Mouse (Mus musculus) 3T3-L1 (cell line): ENCODE results near the gene Taok3.

Experiments used
- DNase-seq: peaks from one replicate; pipeline ENCODE4 v3.0.0-alpha.2; 2015; ENCODE audit warnings: low read depth, low spot score

The Taok3 gene

GRCm38 (mm10) chr5:117119777-117120488, at the start of gene Taok3:
TSS of gene Taok3 (plus strand) at chr5:117120129.
- DNase-seq = peak; percentile 100

GRCm38 (mm10) chr5:117087718-117088117, 32.2 kb upstream of the Taok3 start:
- no peak for DNase-seq

- DNase-seq = peak; percentile 39
Observed at GRCm38 (mm10) chr5:117089147-117089546, 30.8 kb upstream of the Taok3 start.

- peak; percentile 88 for DNase-seq
Observed at GRCm38 (mm10) chr5:117089786-117090185, 30.1 kb upstream of the Taok3 start.

- DNase-seq = peak; percentile 87
Observed at GRCm38 (mm10) chr5:117094431-117094830, 25.5 kb upstream of the Taok3 start.

- peak; percentile 86 for DNase-seq
Observed at GRCm38 (mm10) chr5:117096716-117097115, 23.2 kb upstream of the Taok3 start.

GRCm38 (mm10) chr5:117099008-117099407, 20.9 kb upstream of the Taok3 start:
- no peak for DNase-seq

- DNase-seq = peak; percentile 28
Observed at GRCm38 (mm10) chr5:117099742-117100141, 20.2 kb upstream of the Taok3 start.

- no peak for DNase-seq
Observed at GRCm38 (mm10) chr5:117103194-117103929, 16.6 kb upstream of the Taok3 start.

- DNase-seq = no peak
Observed at GRCm38 (mm10) chr5:117104329-117104728, 15.6 kb upstream of the Taok3 start.

GRCm38 (mm10) chr5:117105761-117106160, 14.2 kb upstream of the Taok3 start:
- no peak for DNase-seq

GRCm38 (mm10) chr5:117108292-117108691, 11.6 kb upstream of the Taok3 start:
- no peak for DNase-seq

- DNase-seq = no peak
Observed at GRCm38 (mm10) chr5:117108731-117109130, 11.2 kb upstream of the Taok3 start.

GRCm38 (mm10) chr5:117109522-117109921, 10.4 kb upstream of the Taok3 start:
- DNase-seq = peak; percentile 60

GRCm38 (mm10) chr5:117111064-117111773, 8.7 kb upstream of the Taok3 start:
- DNase-seq = no peak

GRCm38 (mm10) chr5:117111774-117112112, 8.2 kb upstream of the Taok3 start:
- DNase-seq = no peak

- peak; percentile 72 for DNase-seq
Observed at GRCm38 (mm10) chr5:117113330-117113729, 6.6 kb upstream of the Taok3 start.

- peak; percentile 87 for DNase-seq
Observed at GRCm38 (mm10) chr5:117114581-117115192, 5.2 kb upstream of the Taok3 start.

GRCm38 (mm10) chr5:117115193-117115767, 4.6 kb upstream of the Taok3 start:
- peak; percentile 56 for DNase-seq

GRCm38 (mm10) chr5:117115836-117116366, 4.0 kb upstream of the Taok3 start, which contains the start of gene Suds3:
TSS of gene Suds3 (minus strand) at chr5:117116113.
- peak; percentile 97 for DNase-seq

GRCm38 (mm10) chr5:117116660-117117059, 3.3 kb upstream of the Taok3 start:
- DNase-seq = no peak
